Mouse (Mus musculus) forebrain, postnatal 0 days (tissue): ENCODE measurements around the gene Cog8. TPM values are rescaled to one million over a fixed set of nuclear protein-coding genes. Genes with fewer than 3 reads are reported as not detected.
"Not testable (repeated sequence)": the region's sequence is repeated elsewhere in the genome, so short reads cannot be mapped to it uniquely, and the experiment has no call there.

Experiments
- ATAC-seq: fragments of 200-750 bp; cut with Nextera tagmentation; 2 replicates; pipeline ENCODE4 v1.8.0; 2017; ENCODE audit warnings: mild to moderate bottlenecking, moderate library complexity
- DNase-seq: peaks from one replicate; pipeline ENCODE4 v3.0.0-alpha.2; 2015
- H3K27ac ChIP-seq: fragments of 300-500 bp; sonication (generic); 2 replicates; pipeline ENCODE4 v1.5.1; 2014; ENCODE audit warnings: low read depth, mild to moderate bottlenecking, antibody characterized with exemption, low read length, moderate library complexity, mixed read lengths
- H3K27me3 ChIP-seq: fragments of 300-500 bp; sonication (generic); 2 replicates; pipeline ENCODE4 v1.6.1; 2014; ENCODE audit warnings: mild to moderate bottlenecking, low read length, mixed read lengths; ENCODE audit not compliant: insufficient read depth
- H3K36me3 ChIP-seq: fragments of 300-500 bp; sonication (generic); 2 replicates; pipeline ENCODE4 v1.6.1; 2014; ENCODE audit warnings: mild to moderate bottlenecking, moderate library complexity; ENCODE audit not compliant: insufficient read depth
- H3K4me1 ChIP-seq: fragments of 300-500 bp; sonication (generic); 2 replicates; pipeline ENCODE4 v1.6.1; 2014; ENCODE audit warnings: antibody characterized with exemption; ENCODE audit not compliant: insufficient read depth
- H3K4me2 ChIP-seq: fragments of 300-500 bp; sonication (generic); 2 replicates; pipeline ENCODE4 v1.6.1; 2014; ENCODE audit warnings: low read depth, mild to moderate bottlenecking, moderate library complexity
- H3K4me3 ChIP-seq: fragments of 300-500 bp; sonication (generic); 2 replicates; pipeline ENCODE4 v1.5.1; 2014; ENCODE audit warnings: low read depth, low read length, mixed read lengths
- H3K9ac ChIP-seq: fragments of 300-500 bp; sonication (generic); 2 replicates; pipeline ENCODE4 v1.6.1; 2014; ENCODE audit warnings: mild to moderate bottlenecking
- H3K9me3 ChIP-seq: fragments of 300-500 bp; sonication (generic); 2 replicates; pipeline ENCODE4 v1.6.1; 2016; ENCODE audit warnings: low read length
- CTCF ChIP-seq: sonication (generic); IDR thresholded peaks from 2 replicates; pipeline ENCODE4 v1.5.1; 2016; ENCODE audit warnings: antibody characterized with exemption, control low read depth, low read depth
- WGBS: fragments of 180-500 bp; shearing (Covaris S2); extraction: QIAGEN DNeasy Blood & Tissue Kit; methylation state at CpG from one replicate; pipeline ENCODE4 v1.1.7; 2014; 5-methylcytosine and 5-hydroxymethylcytosine counted together
- polyA plus RNA-seq: library from polyadenylated mRNA; unstranded; fragments of >200 nt; fragmentation: Nextera tagmentation; extraction: Ambion mirVana; gene quantifications from 2 replicates; pipeline ENCODE4 v1.2.1, GENCODE M21; 2015
- total RNA-seq: library from RNA; depleted of rRNA; stranded (reverse); fragments of >200 nt; gene quantifications from 2 replicates; pipeline ENCODE4 v1.2.3, GENCODE M21; 2014

Cog8 gene
- total and polyA plus RNA-seq, 2 experiments from 2014 or later = 33.2 to 61.3 TPM

- H3K4me3 ChIP-seq = no peak overlapping the region
- WGBS = 88% methylated on average over 3 of the region's 3 CpGs
- H3K4me1 ChIP-seq = peaks cover 12% of the 10 kb centered on the region
- H3K9ac ChIP-seq = no peak overlapping the region
- no peaks in the 10 kb centered on the region for H3K27me3 ChIP-seq
- DNase-seq (no peak), ATAC-seq (no peak)
- no peak for TF ChIP-seq CTCF
- no peak overlapping the region for H3K4me2 ChIP-seq
- H3K36me3 ChIP-seq = no peaks in the 10 kb centered on the region
- no peaks in the 10 kb centered on the region for H3K9me3 ChIP-seq
- H3K27ac ChIP-seq = no peak overlapping the region
Observed at GRCm38 (mm10) chr8:107029310-107029709, 27.2 kb downstream of the Cog8 start.

DNA sequence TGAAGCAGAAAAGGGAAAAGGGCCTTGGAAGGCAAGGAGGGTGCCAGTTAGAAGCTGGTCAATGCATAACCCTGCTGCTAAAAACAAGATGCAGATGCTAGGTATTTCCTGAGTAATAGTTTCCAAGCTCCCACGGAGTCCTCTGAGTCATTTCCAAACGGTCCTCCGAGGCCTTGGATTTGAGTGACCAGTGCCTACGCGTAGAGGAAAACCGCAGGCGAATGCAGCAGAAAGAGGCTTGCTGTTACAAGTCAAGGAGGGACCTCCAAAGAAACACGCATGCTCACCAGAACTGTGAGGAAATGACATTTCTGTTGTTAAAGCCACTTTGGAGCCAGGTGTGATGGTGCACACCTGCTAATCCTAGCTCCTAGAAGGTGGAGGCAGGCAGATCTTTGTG lies 33.0 kb downstream of the Cog8 start:
- Histone ChIP-seq H3K4me2 (no peak overlapping the region), H3K27me3 (no peaks in the 10 kb centered on the region), H3K9ac (no peak overlapping the region), H3K27ac (no peak overlapping the region), H3K36me3 (no peaks in the 10 kb centered on the region), H3K4me3 (no peak overlapping the region), H3K4me1 (no peaks in the 10 kb centered on the region), H3K9me3 (no peaks in the 10 kb centered on the region)
- no peak for DNase-seq
- TF ChIP-seq CTCF = no peak
- no peak for ATAC-seq
- whole genome bisulfite sequencing = 90% methylated on average over 8 of the region's 8 CpGs

- WGBS = 86% methylated on average over 1 of the region's 1 CpGs
- Histone ChIP-seq H3K9me3 (no peaks in the 10 kb centered on the region), H3K27me3 (no peaks in the 10 kb centered on the region), H3K36me3 (0 out of 2 replicates have a peak, but pooled peaks cover 4% of the 10 kb centered on the region), H3K27ac (no peak overlapping the region), H3K9ac (no peak overlapping the region), H3K4me2 (no peak overlapping the region), H3K4me1 (no peaks in the 10 kb centered on the region), H3K4me3 (no peak overlapping the region)
- no peak for TF ChIP-seq CTCF
- DNase-seq = no peak
- ATAC-seq = no peak
Observed at GRCm38 (mm10) chr8:107014915-107015314, 41.6 kb downstream of the Cog8 start.

GRCm38 (mm10) chr8:107012666-107013065 lies 43.8 kb downstream of the Cog8 start:
- H3K4me1 ChIP-seq = no peaks in the 10 kb centered on the region
- 95% methylated on average over 2 of the region's 2 CpGs for WGBS
- no peak for DNase-seq
- H3K9ac ChIP-seq = no peak overlapping the region
- H3K27me3 ChIP-seq = no peaks in the 10 kb centered on the region
- no peak for ATAC-seq
- H3K4me2 ChIP-seq = no peak overlapping the region
- TF ChIP-seq CTCF = no peak
- no peak overlapping the region for H3K4me3 ChIP-seq
- 0 out of 2 replicates have a peak, but pooled peaks cover 4% of the 10 kb centered on the region for H3K36me3 ChIP-seq
- H3K27ac ChIP-seq = no peak overlapping the region
- H3K9me3 ChIP-seq = no peaks in the 10 kb centered on the region

DNA sequence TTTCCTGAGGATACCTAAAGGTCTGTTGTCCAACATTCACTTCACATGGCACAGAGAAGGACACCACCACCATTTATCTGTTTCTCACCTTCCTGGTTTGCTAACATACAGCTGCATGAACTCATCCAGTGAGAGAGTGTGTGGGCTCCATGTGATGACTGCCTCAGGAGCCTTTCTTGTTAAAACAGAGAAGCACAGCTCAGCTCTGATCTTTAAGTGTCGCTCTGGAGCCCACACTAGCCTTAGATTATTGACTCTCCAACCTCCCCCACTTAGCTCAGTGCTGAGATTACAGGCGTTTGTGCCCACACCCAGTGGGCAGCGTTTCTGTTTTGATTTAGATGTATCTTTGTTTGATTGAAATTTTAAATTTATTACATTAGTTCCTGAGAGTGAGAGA lies 48.7 kb downstream of the Cog8 start:
- DNase-seq (no peak), ATAC-seq (no peak)
- WGBS = 89% methylated on average over 3 of the region's 3 CpGs
- Histone ChIP-seq H3K4me1 (no peaks in the 10 kb centered on the region), H3K9me3 (no peaks in the 10 kb centered on the region), H3K27ac (no peak overlapping the region), H3K36me3 (0 out of 2 replicates have a peak, but pooled peaks cover 4% of the 10 kb centered on the region), H3K27me3 (no peaks in the 10 kb centered on the region), H3K4me3 (no peak overlapping the region), H3K4me2 (no peak overlapping the region), H3K9ac (no peak overlapping the region)
- no peak for TF ChIP-seq CTCF

GRCm38 (mm10) chr8:107002532-107002931 lies 54.0 kb downstream of the Cog8 start:
- 32% methylated on average over 5 of the region's 5 CpGs for WGBS
- H3K9me3 ChIP-seq = no peaks in the 10 kb centered on the region
- no peaks in the 10 kb centered on the region for H3K36me3 ChIP-seq
- DNase-seq = peak; percentile 92
- no peak overlapping the region for H3K9ac ChIP-seq
- H3K4me3 ChIP-seq = no peak overlapping the region
- H3K4me2 ChIP-seq = no peak overlapping the region
- H3K27me3 ChIP-seq = no peaks in the 10 kb centered on the region
- TF ChIP-seq CTCF = peak; percentile 100
- peak; percentile 90 for ATAC-seq
- no peak overlapping the region for H3K27ac ChIP-seq
- H3K4me1 ChIP-seq = no peaks in the 10 kb centered on the region

- TF ChIP-seq CTCF = no peak
- no peak for ATAC-seq
- no peak overlapping the region for H3K4me2 ChIP-seq
- no peaks in the 10 kb centered on the region for H3K27me3 ChIP-seq
- H3K9me3 ChIP-seq = no peaks in the 10 kb centered on the region
- H3K36me3 ChIP-seq = no peaks in the 10 kb centered on the region
- 63% methylated on average over 1 of the region's 1 CpGs for WGBS
- DNase-seq = peak; percentile 37
- H3K27ac ChIP-seq = no peak overlapping the region
- no peak overlapping the region for H3K4me3 ChIP-seq
- H3K4me1 ChIP-seq = no peaks in the 10 kb centered on the region
- no peak overlapping the region for H3K9ac ChIP-seq
Observed at GRCm38 (mm10) chr8:106999068-106999467, 57.4 kb downstream of the Cog8 start.

GRCm38 (mm10) chr8:106997416-106997815 lies 59.1 kb downstream of the Cog8 start:
- TF ChIP-seq CTCF = no peak
- H3K4me1 ChIP-seq = no peaks in the 10 kb centered on the region
- DNase-seq = no peak
- no peak overlapping the region for H3K4me3 ChIP-seq
- H3K4me2 ChIP-seq = no peak overlapping the region
- WGBS = 79% methylated on average over 4 of the region's 4 CpGs
- no peak for ATAC-seq
- no peaks in the 10 kb centered on the region for H3K9me3 ChIP-seq
- no peaks in the 10 kb centered on the region for H3K27me3 ChIP-seq
- no peaks in the 10 kb centered on the region for H3K36me3 ChIP-seq
- no peak overlapping the region for H3K9ac ChIP-seq
- no peak overlapping the region for H3K27ac ChIP-seq

DNA sequence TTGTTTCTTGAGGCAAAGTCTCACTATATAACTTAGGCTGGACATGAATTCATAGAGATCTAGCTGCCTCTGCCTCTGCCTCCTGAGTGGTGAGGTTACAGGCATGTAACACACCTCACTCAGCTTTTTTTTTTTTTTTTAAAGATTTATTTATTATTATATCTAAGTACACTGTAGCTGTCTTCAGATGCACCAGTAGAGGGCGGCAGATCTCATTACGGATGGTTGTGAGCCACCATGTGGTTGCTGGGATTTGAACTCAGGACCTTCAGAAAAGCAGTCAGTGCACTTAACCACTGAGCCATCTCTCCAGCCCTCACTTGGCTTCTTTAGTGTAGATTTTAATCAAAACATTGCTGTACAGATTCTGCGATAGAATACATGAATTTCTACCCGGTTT lies 60.1 kb downstream of the Cog8 start:
- 87% methylated on average over 4 of the region's 4 CpGs for WGBS
- H3K27me3 ChIP-seq, H3K27ac ChIP-seq, H3K4me2 ChIP-seq, DNase-seq, H3K36me3 ChIP-seq, H3K4me1 ChIP-seq, H3K9me3 ChIP-seq, ATAC-seq, H3K4me3 ChIP-seq, H3K9ac ChIP-seq: not testable (repeated sequence)
